Mouse (Mus musculus) liver, postnatal 0 days (tissue): Measurements from ENCODE around the gene Gpx5.

Source experiments
- CTCF ChIP-seq: sonication (generic); IDR thresholded peaks from 2 replicates; pipeline ENCODE4 v1.5.1; 2016; ENCODE audit warnings: antibody characterized with exemption, low read depth
- EP300 ChIP-seq: IDR thresholded peaks from 2 replicates; pipeline ENCODE4 v1.6.1; 2016; ENCODE audit warnings: antibody characterized with exemption, low read depth, mild to moderate bottlenecking

GRCm38 (mm10) chr13:21326191-21326590 is 33.7 kb upstream of the Gpx5 start:
- TF ChIP-seq CTCF (peak; percentile 53), EP300 (no peak)
